Mouse (Mus musculus) lung, embryonic 15.5 days (tissue): ENCODE measurements at regions not wholly inside any gene's neighbourhood (a gene's known extent, or its start where the extent isn't known, plus 50 kb on each side); places are given as distances from the start of the nearest gene placed in this dataset.
A peak's percentile ranks its signal among the peaks of the same experiment; 100 is the strongest.

Experiments
- ATAC-seq: fragments of 200-750 bp; cut with Nextera tagmentation; 2 replicates; pipeline ENCODE4 v1.8.0; 2017; ENCODE audit warnings: moderate number of reproducible peaks, borderline replicate concordance; ENCODE audit not compliant: low FRiP score, low TSS enrichment; ENCODE audit errors: extremely low read depth
- H3K27ac ChIP-seq: fragments of 300-500 bp; sonication (generic); 2 replicates; pipeline ENCODE4 v1.5.1; 2015; ENCODE audit warnings: moderate library complexity, mild to moderate bottlenecking, inconsistent platforms
- H3K27me3 ChIP-seq: fragments of 300-500 bp; sonication (generic); 2 replicates; pipeline ENCODE4 v1.6.1; 2015; ENCODE audit warnings: inconsistent platforms
- H3K36me3 ChIP-seq: fragments of 300-500 bp; sonication (generic); 2 replicates; pipeline ENCODE4 v1.6.1; 2015; ENCODE audit warnings: inconsistent platforms
- H3K4me1 ChIP-seq: fragments of 300-500 bp; sonication (generic); 2 replicates; pipeline ENCODE4 v1.6.1; 2015; ENCODE audit warnings: inconsistent platforms
- H3K4me2 ChIP-seq: fragments of 300-500 bp; sonication (generic); 2 replicates; pipeline ENCODE4 v1.6.1; 2015; ENCODE audit warnings: inconsistent platforms, mild to moderate bottlenecking, moderate library complexity
- H3K4me3 ChIP-seq: fragments of 300-500 bp; sonication (generic); 2 replicates; pipeline ENCODE4 v1.5.1; 2015; ENCODE audit warnings: mild to moderate bottlenecking, inconsistent platforms
- H3K9ac ChIP-seq: fragments of 300-500 bp; sonication (generic); 2 replicates; pipeline ENCODE4 v1.6.1; 2015; ENCODE audit warnings: inconsistent platforms
- H3K9me3 ChIP-seq: fragments of 300-500 bp; sonication (generic); 2 replicates; pipeline ENCODE4 v1.6.1; 2016; ENCODE audit warnings: inconsistent platforms
- WGBS: fragments of 180-500 bp; shearing (Covaris S2); methylation state at CpG from one replicate; pipeline ENCODE4 v1.1.7; 2015; 5-methylcytosine and 5-hydroxymethylcytosine counted together

DNA sequence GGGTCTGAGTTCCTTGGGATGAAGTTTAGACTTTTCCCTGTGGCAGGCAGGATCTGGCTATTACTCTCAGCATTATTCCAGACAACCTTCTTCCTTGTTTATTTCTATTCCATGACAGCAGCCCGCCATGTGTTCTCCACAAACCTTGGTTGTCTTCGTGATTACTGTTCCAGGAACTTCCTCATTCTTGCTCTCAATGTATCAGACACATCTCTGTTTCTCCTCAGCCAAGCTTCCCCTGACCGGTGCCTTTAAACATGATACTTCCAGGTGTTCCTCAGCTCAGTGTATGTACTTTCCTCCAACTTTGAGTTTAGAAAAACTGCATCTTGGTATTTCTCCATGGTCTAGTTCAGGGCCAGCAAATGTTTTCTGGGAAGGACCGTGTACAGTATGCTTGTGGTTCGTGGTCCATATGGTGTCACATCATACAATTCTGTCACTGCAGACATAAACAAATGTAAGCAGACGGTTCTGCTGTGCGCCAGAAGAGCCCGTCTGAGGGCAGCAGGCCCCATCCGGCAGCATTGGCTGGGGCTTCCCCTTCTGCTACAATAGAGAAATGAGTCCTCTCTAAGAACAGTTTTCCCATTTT, 64.2 kb downstream of the Peg10 start:
- Histone ChIP-seq H3K9ac (no peak overlapping the region), H3K27ac (0 out of 2 replicates have a peak overlapping the region, but pooled peaks have one; percentile 34), H3K4me2 (no peak overlapping the region), H3K36me3 (no peaks in the 10 kb centered on the region), H3K4me3 (no peak overlapping the region), H3K9me3 (no peaks in the 10 kb centered on the region), H3K4me1 (peaks cover 7% of the 10 kb centered on the region; the same call in 1 of the 2 replicates), H3K27me3 (no peaks in the 10 kb centered on the region)
- 31% methylated on average over 9 of the region's 9 CpGs for WGBS
- ATAC-seq: peak; percentile 84; the same call in 1 of the 2 replicates

DNA sequence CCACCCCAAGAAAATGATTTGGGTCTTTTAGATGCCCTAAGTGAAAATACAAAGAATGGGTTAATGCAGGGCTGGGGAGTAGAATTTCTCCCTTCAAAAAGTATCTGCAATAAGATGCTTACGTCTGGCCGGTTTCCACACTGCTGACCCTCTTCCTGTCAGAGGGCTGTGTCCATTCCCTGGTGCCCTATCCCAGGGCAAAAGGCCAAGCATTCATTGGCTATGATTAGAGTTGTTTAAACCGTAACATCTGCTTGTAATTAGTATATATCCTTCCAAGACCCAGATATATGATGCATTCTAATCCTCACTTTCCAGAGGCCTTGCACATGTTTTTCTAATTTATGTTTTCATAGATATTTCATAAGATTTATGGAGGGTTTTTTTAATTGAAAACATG, 66.1 kb downstream of the Peg10 start:
- ATAC-seq: peak; percentile 74; the same call in 1 of the 2 replicates
- peaks cover 7% of the 10 kb centered on the region; the same call in 1 of the 2 replicates for H3K4me1 ChIP-seq
- no peak overlapping the region for H3K4me2 ChIP-seq
- H3K9ac ChIP-seq: no peak overlapping the region
- no peaks in the 10 kb centered on the region for H3K9me3 ChIP-seq
- WGBS: 23% methylated on average over 3 of the region's 3 CpGs
- no peak overlapping the region for H3K27ac ChIP-seq
- H3K36me3 ChIP-seq: no peaks in the 10 kb centered on the region
- no peak overlapping the region for H3K4me3 ChIP-seq
- H3K27me3 ChIP-seq: no peaks in the 10 kb centered on the region

- Histone ChIP-seq H3K36me3 (no peaks in the 10 kb centered on the region), H3K9me3 (no peaks in the 10 kb centered on the region), H3K4me3 (no peak overlapping the region), H3K4me1 (no peaks in the 10 kb centered on the region), H3K27ac (no peak overlapping the region), H3K27me3 (no peaks in the 10 kb centered on the region), H3K4me2 (no peak overlapping the region), H3K9ac (no peak overlapping the region)
- no peak for ATAC-seq
- WGBS: 59% methylated on average over 3 of the region's 3 CpGs
Measured at GRCm38 (mm10) chr6:4816856-4817255, 69.8 kb downstream of the Peg10 start.

DNA sequence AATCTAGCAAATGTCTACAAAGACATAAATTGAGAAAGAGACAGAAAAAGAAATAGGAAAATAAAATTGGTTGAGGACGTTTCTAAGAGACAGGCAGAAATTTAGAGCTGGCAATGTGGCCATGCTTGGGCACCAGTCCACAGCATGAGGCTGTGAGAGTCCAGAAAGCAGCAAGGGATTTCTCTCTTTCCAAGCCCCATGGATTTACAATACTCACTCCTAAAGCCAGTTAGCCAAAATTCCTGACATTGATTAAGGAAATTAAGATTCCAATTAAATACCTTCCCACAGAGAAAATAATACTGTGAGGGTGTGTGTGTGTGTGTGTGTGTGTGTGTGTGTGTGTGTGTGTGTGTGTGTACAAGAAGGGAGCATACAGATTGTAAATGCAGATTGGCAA, 61.5 kb upstream of the Ppp1r9a start:
- 48% methylated on average over 1 of the region's 1 CpGs for WGBS
- no peak overlapping the region for H3K27ac ChIP-seq
- no peak for ATAC-seq

GRCm38 (mm10) chr6:4849747-4850146, 53.0 kb upstream of the Ppp1r9a start:
- H3K4me2 ChIP-seq: no peak overlapping the region
- H3K36me3 ChIP-seq: no peaks in the 10 kb centered on the region
- H3K4me1 ChIP-seq: no peaks in the 10 kb centered on the region
- H3K27ac ChIP-seq: no peak overlapping the region
- H3K9me3 ChIP-seq: no peaks in the 10 kb centered on the region
- no peaks in the 10 kb centered on the region for H3K27me3 ChIP-seq
- WGBS: 60% methylated on average over 3 of the region's 3 CpGs
- no peak overlapping the region for H3K4me3 ChIP-seq
- ATAC-seq: no peak
- no peak overlapping the region for H3K9ac ChIP-seq

More for the DNA sequence above, 61.5 kb upstream of the Ppp1r9a start:
- no peaks in the 10 kb centered on the region for H3K4me1 ChIP-seq
- H3K9ac ChIP-seq: no peak overlapping the region
- H3K9me3 ChIP-seq: no peaks in the 10 kb centered on the region
- no peaks in the 10 kb centered on the region for H3K36me3 ChIP-seq
- H3K4me2 ChIP-seq: no peak overlapping the region
- no peaks in the 10 kb centered on the region for H3K27me3 ChIP-seq
- no peak overlapping the region for H3K4me3 ChIP-seq

DNA sequence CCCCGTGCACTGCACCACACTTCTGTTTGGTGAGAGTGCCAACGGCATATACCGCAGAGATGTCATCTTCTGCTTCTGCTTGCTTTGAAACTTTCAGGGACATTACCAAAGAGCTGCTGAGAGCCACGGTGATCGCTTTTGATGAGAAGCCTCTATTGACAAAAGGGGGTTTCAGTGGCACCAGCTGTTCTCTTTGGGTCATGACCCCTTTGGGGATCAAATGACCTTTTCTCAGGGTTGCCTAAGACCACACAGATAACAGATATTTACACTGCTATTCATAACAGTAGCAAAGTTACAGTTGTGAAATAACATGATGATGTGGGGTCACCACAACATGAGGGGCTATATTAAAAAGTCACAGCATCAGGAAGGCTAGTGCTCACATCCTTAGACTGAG, 51.7 kb upstream of the Ppp1r9a start:
- H3K9ac ChIP-seq: no peak overlapping the region
- no peak overlapping the region for H3K27ac ChIP-seq
- no peak for ATAC-seq
- no peaks in the 10 kb centered on the region for H3K36me3 ChIP-seq
- no peaks in the 10 kb centered on the region for H3K9me3 ChIP-seq
- 56% methylated on average over 5 of the region's 5 CpGs for WGBS
- H3K27me3 ChIP-seq: no peaks in the 10 kb centered on the region
- no peaks in the 10 kb centered on the region for H3K4me1 ChIP-seq
- H3K4me3 ChIP-seq: no peak overlapping the region
- H3K4me2 ChIP-seq: no peak overlapping the region
